Mouse (Mus musculus) mature B cell (primary cell): Measurements from ENCODE around the gene Trub1.

ENCODE experiments used
- in situ Hi-C: fragments of 300-500 bp; cut with MboI; formaldehyde crosslinking; loops from 2 replicates; pipeline ENCODE4 v1.14.3; 2019

The Trub1 gene

GRCm38 (mm10) chr19:57452492-57453217 is at the start of gene Trub1:
Trub1 (plus strand) TSS chr19:57452912.
- in situ Hi-C loops = no loop called here

DNA sequence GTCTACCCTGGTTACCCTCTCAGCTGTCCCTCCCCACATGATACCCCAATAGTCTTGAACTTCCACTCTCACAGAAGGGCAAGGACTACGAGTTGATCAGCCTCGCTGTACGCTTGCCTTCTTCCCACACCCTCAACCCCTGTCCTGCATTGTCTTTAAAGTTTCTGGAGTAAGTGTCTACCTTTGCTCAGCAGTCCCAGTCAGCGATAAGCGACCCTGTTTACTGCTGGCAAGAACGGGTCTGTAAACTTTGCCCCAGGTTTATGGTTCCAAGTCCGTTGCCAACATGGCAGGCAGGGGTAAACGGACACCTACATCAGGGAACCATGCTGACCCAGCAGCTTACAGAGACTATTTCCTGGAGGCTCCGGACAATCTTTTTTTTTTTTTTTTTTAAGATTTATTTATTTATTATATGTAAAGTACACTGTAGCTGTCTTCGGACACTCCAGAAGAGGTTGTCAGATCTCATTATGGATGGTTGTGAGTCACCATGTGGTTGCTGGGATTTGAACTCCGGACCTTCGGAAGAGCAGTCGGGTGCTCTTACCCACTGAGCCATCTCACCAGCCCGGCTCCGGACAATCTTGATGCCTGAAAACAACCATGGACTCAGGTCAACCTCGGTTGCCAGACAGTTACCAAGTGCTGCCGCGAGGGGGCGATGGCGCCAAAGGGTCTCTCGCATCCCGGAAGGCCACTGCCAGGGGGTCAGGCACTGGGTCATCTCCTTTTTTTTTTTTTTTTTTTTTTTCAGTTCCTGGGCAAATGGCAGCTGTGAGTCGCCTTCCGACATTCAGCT is 48.8 kb upstream of the Trub1 start:
- in situ Hi-C loops = loop anchor here (10.0 kb wide), 1 partner anchor 241 kb away; no protein-coding TSS in a partner anchor

DNA sequence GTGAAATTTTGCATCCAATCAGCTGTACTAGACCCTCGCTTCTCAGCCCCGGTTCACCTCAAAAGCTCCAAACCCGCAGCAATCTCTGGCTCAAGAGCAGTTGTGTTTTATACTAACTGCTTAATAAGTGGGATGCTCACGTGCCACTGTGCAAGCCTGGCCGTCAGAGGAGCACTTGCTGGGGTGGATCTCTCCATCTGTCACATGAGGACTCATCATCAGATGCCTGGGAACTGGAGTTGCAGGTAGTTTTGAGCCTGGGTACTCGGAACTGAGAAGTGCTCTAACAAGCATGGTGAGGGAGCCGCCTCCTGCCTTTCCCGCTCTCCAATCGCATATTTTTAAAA is 48.2 kb upstream of the Trub1 start:
- in situ Hi-C loops = loop anchor here (10.0 kb wide), 1 partner anchor 240 kb away; no protein-coding TSS in a partner anchor

DNA sequence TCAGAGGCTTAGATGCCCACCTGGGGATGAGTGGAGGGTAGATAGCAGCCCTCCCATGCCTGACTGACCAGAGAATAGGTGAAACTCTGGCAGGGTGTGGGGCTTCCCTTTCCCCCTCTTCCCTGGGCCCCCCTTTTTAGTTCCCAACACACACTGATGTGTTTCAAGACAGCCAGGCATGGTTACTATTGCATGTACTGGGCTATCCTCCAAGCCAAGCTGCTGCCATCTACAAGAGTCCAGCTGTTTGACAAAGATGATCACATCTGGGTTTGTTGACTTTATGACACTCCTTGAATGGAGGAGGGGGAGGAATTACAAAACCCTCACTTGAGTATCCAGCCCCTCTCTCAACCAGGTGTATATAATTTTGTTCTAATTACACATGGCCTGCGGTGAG is 44.8 kb upstream of the Trub1 start:
- in situ Hi-C loops = loop anchor here (10.0 kb wide), 1 partner anchor 237 kb away; no protein-coding TSS in a partner anchor

DNA sequence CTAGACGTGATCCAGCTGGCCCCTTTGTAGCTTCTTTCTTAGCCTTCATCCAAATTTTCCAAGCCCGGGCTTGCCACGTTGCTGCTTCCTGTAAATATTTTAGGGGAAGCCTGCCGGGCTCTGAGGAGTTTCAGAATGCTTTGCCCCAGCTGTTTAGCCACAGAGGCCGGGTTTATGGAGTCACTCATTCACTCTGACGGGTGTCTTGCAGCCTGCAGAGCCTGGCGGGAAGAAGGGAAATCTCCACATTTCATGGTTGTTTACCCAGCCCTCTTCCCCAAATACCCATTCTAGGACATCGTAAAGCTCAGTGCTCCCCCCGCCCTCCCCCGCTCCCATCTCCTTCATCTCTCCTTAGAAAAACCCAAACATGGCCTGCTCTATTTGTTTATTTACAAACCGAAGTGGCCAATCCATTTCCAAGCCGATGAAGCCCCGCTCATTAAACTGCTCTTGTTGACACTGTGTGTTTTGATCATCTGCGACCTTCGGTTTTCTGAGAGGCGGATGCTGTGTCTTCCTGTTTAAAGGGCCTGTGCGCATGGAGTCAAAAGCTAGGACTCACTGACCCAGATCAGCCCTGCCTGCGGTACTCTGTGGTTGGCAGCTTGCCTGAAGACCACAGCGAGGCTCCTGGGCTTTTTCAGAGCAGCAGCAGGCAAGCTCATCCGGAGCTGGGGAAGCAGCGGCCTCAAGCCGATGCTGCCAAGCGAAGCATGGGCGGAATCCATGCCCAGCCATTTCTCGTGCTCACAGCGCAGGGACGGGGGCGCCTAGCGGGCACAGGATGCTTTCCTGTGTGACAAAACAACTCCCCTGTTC is 41.1 kb upstream of the Trub1 start:
- in situ Hi-C loops = no loop called here

- in situ Hi-C loops = no loop called here
These were observed 39.5 kb upstream of the Trub1 start for GRCm38 (mm10) chr19:57413170-57413569.

GRCm38 (mm10) chr19:57413918-57414317 is 38.8 kb upstream of the Trub1 start:
- in situ Hi-C loops = no loop called here

GRCm38 (mm10) chr19:57415031-57415807 is 37.5 kb upstream of the Trub1 start:
- in situ Hi-C loops = no loop called here

DNA sequence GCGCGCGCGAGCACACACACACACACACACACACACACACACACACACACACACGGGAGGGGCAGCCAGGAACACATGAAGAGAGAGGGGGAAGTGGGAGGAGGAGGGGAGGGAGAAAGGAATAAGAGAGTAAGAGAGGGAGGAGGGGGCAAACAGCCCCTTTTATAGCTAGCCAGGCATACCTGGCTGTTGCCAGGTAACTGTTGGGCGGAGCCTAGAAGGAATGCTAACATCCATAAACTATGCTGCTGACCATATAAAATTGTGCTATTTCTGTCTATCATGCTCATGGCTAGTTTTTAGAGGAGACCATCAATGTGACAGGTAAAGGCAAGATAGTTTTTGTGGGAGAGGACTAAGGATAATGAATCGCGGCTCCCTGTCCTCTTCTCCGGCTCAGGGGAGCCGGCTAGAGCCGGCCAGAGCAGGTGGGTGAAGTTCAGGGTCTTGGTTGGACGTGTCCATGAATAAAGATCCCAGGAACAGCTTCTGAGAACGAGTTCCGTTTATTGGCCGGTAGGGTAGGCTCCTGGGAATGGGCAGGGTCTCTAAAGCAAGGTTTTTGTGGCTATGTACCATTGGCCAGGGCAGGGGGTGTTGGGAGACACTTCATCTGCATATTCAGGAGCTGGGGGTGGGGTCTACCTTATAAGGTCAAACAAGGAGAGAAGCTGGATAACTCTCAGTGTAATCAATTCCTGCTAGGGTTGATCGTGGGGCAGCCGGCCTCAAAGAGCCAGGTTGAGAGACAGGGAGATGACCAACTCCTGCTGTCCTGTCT is 34.7 kb upstream of the Trub1 start:
- in situ Hi-C loops = no loop called here

- in situ Hi-C loops = no loop called here
These were observed 29.3 kb upstream of the Trub1 start for GRCm38 (mm10) chr19:57423402-57423801.

DNA sequence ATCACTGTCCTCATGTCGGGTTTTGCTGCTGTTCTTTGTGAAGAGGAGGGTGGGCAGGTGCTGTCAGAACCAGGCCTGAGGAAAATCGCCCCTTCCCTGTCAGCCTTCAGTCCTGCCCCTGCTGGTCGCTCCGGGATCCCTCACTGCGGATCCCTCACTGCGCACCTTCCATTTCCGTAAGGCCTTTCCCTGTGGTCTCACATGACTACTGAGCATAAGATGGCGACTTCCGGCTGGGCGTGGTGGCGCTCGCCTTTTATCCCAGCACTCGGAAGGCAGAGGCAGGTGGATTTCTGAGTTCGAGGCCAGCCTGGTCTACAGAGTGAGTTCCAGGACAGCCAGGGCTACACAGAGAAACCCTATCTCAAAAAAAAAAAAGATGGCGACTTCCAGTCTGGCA is 27.4 kb upstream of the Trub1 start:
- in situ Hi-C loops = no loop called here

DNA sequence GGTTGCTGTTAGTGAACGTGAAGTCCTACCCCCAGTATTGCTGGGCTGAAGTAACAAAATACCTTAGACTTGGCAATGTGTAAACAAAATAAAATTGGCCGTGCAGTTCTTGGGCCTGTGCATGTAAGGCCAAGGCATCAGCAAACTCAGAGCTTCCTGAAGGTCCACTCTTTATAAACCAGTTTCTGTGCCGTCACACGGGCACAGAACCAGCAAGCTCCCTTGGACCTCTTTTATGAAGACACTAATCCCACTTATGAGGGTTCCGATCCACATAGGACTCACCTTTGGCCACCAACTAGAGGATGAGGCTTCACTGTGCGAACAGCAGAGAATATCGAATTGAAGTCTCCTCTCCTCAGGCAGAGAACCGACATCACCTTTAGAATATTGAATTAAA is 25.9 kb upstream of the Trub1 start:
- in situ Hi-C loops = no loop called here

GRCm38 (mm10) chr19:57427756-57428438 is 24.8 kb upstream of the Trub1 start:
- in situ Hi-C loops = no loop called here

GRCm38 (mm10) chr19:57428641-57429040 is 24.1 kb upstream of the Trub1 start:
- in situ Hi-C loops = no loop called here

DNA sequence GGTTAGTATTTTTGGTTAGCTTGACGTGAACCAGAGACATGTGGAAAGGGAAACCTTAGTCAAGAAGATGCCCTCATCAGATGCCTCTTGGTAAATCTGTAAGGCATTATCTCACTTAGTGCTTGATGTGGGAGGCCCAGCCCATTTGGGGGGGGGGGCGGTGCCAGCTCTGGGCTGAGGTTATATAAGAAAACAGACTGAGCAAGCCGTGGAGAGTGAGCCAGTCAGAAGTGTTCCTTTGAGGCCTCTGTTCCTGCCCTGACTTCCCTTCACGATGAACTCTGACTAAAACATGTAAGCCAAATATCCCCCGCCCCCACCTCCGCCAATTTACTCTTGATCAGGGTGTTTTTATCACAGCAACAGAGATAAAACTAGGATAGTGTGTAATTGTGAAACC is 22.8 kb upstream of the Trub1 start:
- in situ Hi-C loops = no loop called here

DNA sequence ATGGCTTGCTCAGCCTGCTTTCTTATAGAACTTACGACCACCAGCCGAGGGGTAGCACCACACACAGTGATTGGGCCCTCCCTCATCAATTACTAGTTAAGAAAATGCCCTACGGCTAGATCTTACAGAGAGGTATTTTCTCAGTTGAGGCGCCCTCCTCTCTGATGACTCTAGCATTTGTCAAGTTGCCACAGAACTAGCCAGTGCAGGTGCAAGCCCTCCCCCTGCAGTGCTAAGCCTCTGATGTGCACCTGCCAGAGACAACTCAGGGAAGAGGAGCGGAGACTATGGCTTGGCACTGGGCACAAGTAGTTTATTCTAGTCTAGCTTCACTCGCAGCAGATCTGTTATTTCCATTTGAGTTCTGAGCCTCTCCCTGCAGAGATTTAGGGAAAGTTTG is 21.2 kb upstream of the Trub1 start:
- in situ Hi-C loops = no loop called here

- in situ Hi-C loops = no loop called here
These were observed 18.7 kb upstream of the Trub1 start for GRCm38 (mm10) chr19:57434024-57434423.

GRCm38 (mm10) chr19:57436586-57437021 is 16.1 kb upstream of the Trub1 start:
- in situ Hi-C loops = no loop called here

DNA sequence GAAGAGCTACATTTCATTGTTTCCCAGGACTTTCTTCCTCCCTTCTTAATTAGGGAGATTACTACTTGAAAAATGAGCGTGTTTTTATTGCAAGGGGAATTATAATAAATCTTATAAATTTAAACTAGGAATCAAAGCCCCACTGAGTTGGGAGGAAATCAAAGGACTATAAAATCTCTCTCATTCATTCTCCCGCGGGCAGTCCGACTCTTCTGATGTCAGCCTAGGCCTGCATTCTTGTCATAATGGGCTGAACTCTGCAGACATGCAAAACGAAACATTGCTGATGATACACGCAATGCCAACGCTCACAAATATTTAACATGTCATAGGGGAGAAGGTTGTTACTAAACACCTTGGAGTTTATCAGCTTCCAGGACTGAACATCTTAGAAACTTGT is 15.7 kb upstream of the Trub1 start:
- in situ Hi-C loops = no loop called here

DNA sequence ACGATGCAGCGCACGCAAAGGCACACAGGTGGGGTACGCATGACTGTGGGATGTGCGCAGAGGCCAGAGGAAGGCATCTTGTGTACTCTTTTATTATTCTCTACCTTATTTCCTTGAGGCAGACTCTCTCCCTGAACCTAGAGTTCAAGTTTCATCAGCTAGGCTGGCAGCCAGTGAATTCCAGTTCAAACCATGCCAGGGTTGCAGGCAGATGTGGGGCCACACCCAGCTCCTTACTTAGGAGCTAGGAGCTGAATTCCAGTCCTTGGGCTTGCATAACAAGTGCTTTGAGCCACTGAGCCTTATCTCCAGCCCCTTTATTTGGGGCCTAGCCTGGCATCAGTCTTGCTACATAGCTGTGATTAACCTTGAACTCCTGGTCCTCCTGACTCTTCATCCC is 13.4 kb upstream of the Trub1 start:
- in situ Hi-C loops = no loop called here
